Mouse (Mus musculus) layer of hippocampus, postnatal 25 days (tissue): ENCODE measurements around the gene Hoxa10. TPM values are rescaled to one million over a fixed set of nuclear protein-coding genes. Genes with fewer than 3 reads are reported as not detected.

Source experiments
- DNase-seq, 2 experiments: peaks; one replicate each; pipeline ENCODE4 v3.0.0; 2022; ENCODE audit warnings: mixed read lengths in 2 of 2, low spot score in 1 of 2; ENCODE audit errors: extremely low spot score in 1 of 2
- total RNA-seq, 2 experiments: library from RNA; stranded (reverse); gene quantifications; 2 replicates each; pipeline ENCODE4 v1.2.3; 2021

The Hoxa10 gene
- not detected for total RNA-seq

- peak in 1 of 2 experiments; percentile 50 for DNase-seq
Observed at GRCm38 (mm10) chr6:52240389-52241000, at the start of gene Hoxa10. TSS of gene Hoxa10 (minus strand) at chr6:52240854.

GRCm38 (mm10) chr6:52290186-52290585, 49.5 kb upstream of the Hoxa10 start:
- no peak for DNase-seq

- no peak for DNase-seq
Observed at GRCm38 (mm10) chr6:52283896-52284295, 43.2 kb upstream of the Hoxa10 start.

- no peak for DNase-seq
Observed at GRCm38 (mm10) chr6:52281084-52281483, 40.4 kb upstream of the Hoxa10 start.

- DNase-seq: no peak
Observed at GRCm38 (mm10) chr6:52276920-52277319, 36.3 kb upstream of the Hoxa10 start.

- DNase-seq: no peak
Observed at GRCm38 (mm10) chr6:52276382-52276781, 35.7 kb upstream of the Hoxa10 start.

GRCm38 (mm10) chr6:52275563-52276280, 35.1 kb upstream of the Hoxa10 start:
- DNase-seq: no peak

GRCm38 (mm10) chr6:52274576-52274975, 33.9 kb upstream of the Hoxa10 start:
- no peak for DNase-seq

- no peak for DNase-seq
Observed at GRCm38 (mm10) chr6:52273656-52274280, 33.1 kb upstream of the Hoxa10 start.

- no peak for DNase-seq
Observed at GRCm38 (mm10) chr6:52272766-52273655, 32.4 kb upstream of the Hoxa10 start.

GRCm38 (mm10) chr6:52270494-52271480, 30.1 kb upstream of the Hoxa10 start:
- DNase-seq: peak in 1 of 2 experiments; percentile 77

- no peak for DNase-seq
Observed at GRCm38 (mm10) chr6:52268756-52269155, 28.1 kb upstream of the Hoxa10 start.

GRCm38 (mm10) chr6:52268341-52268740, 27.7 kb upstream of the Hoxa10 start:
- no peak for DNase-seq

- DNase-seq: no peak
Observed at GRCm38 (mm10) chr6:52267691-52268090, 27.0 kb upstream of the Hoxa10 start.

GRCm38 (mm10) chr6:52267221-52267620, 26.6 kb upstream of the Hoxa10 start:
- no peak for DNase-seq

- DNase-seq: no peak
Observed at GRCm38 (mm10) chr6:52266666-52266985, 26.0 kb upstream of the Hoxa10 start.

- DNase-seq: no peak
Observed at GRCm38 (mm10) chr6:52265913-52266665, 25.4 kb upstream of the Hoxa10 start.

GRCm38 (mm10) chr6:52265306-52265912, 24.8 kb upstream of the Hoxa10 start:
- no peak for DNase-seq
